Mouse (Mus musculus) heart, postnatal 0 days (tissue): ENCODE results near the gene Trank1.

Experiments
- CTCF ChIP-seq: IDR thresholded peaks from 2 replicates; pipeline ENCODE4 v1.5.1; 2016; ENCODE audit warnings: antibody characterized with exemption, control low read depth, low read depth
- EP300 ChIP-seq: IDR thresholded peaks from 2 replicates; pipeline ENCODE4 v1.6.1; 2016; ENCODE audit warnings: antibody characterized with exemption, low read depth

DNA sequence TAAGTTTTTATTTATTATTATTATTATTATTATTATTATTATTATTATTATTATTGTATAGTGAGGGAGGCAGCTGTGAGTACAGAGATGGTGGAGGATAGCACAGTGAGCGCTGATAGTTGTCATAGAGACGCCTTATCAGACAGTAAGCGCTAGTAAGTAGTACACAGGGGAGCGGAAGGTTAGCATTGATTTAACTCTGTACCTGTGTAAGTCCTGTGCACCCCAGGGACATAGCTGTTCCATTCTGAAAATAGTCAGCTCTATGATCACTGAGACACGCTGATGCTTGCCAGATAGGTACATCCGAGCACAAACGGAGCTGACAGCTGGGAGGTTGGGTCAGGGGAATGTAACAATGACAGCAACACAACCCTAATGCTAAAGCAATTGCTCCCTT lies 39.7 kb downstream of the Trank1 start:
- TF ChIP-seq CTCF (no peak), EP300 (no peak)
